Mouse (Mus musculus): ENCODE data around the gene N4bp3. TPM values are rescaled to one million over a fixed set of nuclear protein-coding genes. Genes with fewer than 3 reads are reported as not detected.

Gene N4bp3
- total RNA-seq, 1 experiment from 2014 or later, result 16.2 TPM

DNA sequence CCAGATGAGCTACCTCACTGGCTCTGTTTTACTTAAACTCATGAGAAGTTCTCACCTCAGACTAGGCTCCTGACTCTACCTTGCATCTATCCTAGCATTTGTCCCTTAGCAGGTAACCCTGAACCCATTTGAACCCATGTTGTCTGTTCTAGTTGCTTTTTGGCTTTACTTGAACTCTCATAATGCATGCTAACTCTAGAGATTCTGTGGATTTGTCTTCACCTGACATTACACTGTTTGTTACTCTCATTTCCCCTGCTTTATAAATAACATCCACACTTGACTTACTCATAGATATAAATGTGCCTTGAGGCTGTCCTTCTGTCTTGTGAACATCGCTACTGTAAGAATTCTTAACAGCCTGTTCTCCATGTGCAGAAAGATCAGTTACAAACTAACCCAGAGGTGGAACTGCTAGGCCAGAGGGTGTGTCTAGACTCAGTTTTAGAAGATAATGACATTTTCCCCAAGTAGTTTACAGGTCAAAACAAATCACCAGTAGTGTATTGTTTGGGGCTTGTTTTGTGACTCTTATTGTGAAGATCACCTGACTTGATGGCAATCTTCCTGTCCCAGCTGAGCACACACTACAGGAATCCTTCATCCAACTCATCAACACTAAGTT lies 55.1 kb downstream of the N4bp3 start:
- no peak for DNase-seq

- DNase-seq, result no peak
Observed at GRCm38 (mm10) chr11:51594715-51595350, 55.8 kb downstream of the N4bp3 start.

DNA sequence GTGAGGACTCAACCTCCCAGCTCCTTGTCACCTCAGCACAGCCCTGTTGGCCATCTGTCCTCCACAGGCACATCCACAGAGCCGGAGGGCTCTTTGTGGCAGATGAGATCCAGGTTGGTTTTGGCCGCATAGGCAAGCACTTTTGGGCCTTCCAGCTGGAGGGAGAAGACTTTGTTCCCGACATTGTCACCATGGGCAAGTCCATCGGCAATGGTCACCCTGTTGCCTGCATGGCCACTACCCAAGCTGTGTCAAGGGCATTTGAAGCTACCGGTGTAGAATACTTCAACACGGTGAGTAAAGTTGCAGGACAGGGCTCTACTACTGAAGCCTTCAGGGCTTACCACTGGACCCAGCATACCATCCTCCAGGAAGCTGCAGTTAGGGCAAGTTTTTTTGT lies 56.8 kb downstream of the N4bp3 start:
- DNase-seq, result no peak

GRCm38 (mm10) chr11:51593368-51593767 lies 57.3 kb downstream of the N4bp3 start:
- no peak for DNase-seq

Other genes with a start within 250 kb of the N4bp3 start
- 27.8 and 29.1 TPM in 2 replicates for gene Phykpl, start 66.1 kb downstream of the N4bp3 start, total RNA-seq (2021)
- gene Hnrnpab, start 44.0 kb downstream of the N4bp3 start, total RNA-seq (2021), result 354 and 356 TPM in 2 replicates
- 64.2 and 74.7 TPM in 2 replicates for gene Nhp2, start 31.1 kb downstream of the N4bp3 start, total RNA-seq (2021)
- gene Rmnd5b, start 14.9 kb downstream of the N4bp3 start, total RNA-seq (2021), result 39.0 and 39.9 TPM in 2 replicates
- 1.9 and 2.7 TPM in 2 replicates for gene D930048N14Rik, start 112 bp upstream of the N4bp3 start, total RNA-seq (2021)
- 47.1 and 52.0 TPM in 2 replicates for gene 0610009B22Rik, start 38.0 kb upstream of the N4bp3 start, total RNA-seq (2021)
- gene Sec24a, start 112.8 kb upstream of the N4bp3 start, total RNA-seq (2021), result 31.7 and 37.9 TPM in 2 replicates
- gene Sar1b, start 112.8 kb upstream of the N4bp3 start, total RNA-seq (2021), result 95.1 and 99.2 TPM in 2 replicates
- 11.9 and 15.1 TPM in 2 replicates for gene Jade2, start 206.8 kb upstream of the N4bp3 start, total RNA-seq (2021)

All from adrenal gland, postnatal 14 days (tissue).